Mouse (Mus musculus) bone marrow macrophage, adult 2 months (primary cell): ENCODE results near the gene Tanc2.

ENCODE experiments used
- CTCF ChIP-seq: IDR thresholded peaks from 2 replicates; pipeline ENCODE4 v1.5.1; 2012; ENCODE audit warnings: low read depth, mild to moderate bottlenecking, low read length, moderate library complexity
- POLR2A ChIP-seq: IDR thresholded peaks from 2 replicates; pipeline ENCODE4 v1.6.1; 2012; ENCODE audit warnings: mild to moderate bottlenecking, low read depth, low read length, borderline replicate concordance

- no peak for TF ChIP-seq CTCF
- no peak for TF ChIP-seq POLR2A
These were observed 317.6 kb downstream of the Tanc2 start for GRCm38 (mm10) chr11:105907381-105907780.
